In the genomic region with DNA sequence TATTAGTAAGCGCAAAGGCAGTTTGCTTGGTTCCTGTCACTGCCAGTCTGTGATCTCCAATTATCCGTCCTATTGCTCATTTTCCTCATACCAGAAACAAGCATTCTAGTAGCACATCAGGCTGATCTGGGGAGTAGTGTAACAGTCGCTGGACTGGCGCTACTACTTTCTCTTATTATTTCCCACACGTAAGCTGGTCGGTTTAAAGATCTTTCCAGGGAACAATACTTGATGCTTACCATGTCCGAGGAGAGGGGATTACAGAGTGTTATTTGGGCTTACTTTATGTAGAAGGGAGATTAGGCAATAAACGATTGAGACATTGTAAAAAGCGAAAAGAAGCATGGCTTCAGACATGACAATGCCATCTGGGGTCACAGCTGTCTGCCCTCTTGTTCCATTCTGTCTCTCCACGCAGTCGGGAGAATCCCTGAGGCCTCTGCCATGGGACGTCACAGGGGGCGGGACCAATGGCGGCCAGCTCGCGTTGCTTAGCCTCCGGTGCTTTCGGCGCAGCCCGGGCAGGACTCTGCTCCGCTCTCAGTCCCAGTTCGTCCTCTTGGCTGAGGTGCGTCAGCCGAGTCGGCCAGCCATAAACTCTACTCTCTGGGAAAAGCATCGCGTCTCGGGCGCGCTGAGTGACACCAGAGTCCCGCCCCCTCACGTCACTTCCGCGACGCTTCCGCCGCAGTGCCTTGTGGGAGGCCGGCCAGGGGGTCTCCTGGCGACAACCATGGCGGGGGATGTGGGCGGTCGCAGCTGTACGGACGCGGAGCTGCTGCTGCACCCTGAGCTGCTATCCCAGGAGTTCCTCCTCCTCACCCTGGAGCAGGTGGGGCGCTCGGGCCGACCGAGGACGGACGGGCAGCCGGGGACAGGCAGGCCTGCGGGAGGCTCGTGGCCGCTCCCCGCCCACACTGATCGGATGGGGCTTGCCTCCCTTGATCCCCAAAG, we compare ENCODE assay signal across 8 mouse cellular contexts. TPM values are rescaled to one million over a fixed set of nuclear protein-coding genes. Genes with fewer than 3 reads are reported as not detected.
DNase-seq lines count a peak whose midpoint lies in the region; ATAC-seq lines count a peak whose summit lies in the region.

A gene (minus strand): TSS at position 607 of the 954 bp plus-strand sequence.
A gene (plus strand): TSS at position 680 of the 954 bp plus-strand sequence.

- peak within 1 kb of the TSS; percentile 91 for H3K9ac ChIP-seq in hindbrain, embryonic 14.5 days

- peak; percentile 93 for DNase-seq in R1 (ENCODE audit: low read depth, low spot score)
- DNase-seq in cerebellum, postnatal 25 days, result peak; percentile 96 to 98
- peak; percentile 87 to 92 for DNase-seq in frontal cortex, postnatal 25 days (ENCODE audit: low spot score in 2 of 2)
- peak; percentile 98 for DNase-seq in hindbrain, embryonic 14.5 days (ENCODE audit: low spot score)
- DNase-seq in left cerebral cortex, adult 11 months (ENCODE audit: low spot score), result peak; percentile 90
- DNase-seq in lung, postnatal 4 days, result peak; percentile 94
- DNase-seq in retina, postnatal 7 days (ENCODE audit: low read depth, low spot score), result peak; percentile 93
- DNase-seq in urinary bladder, adult 2 months (ENCODE audit: low spot score), result peak; percentile 93

- 1% methylated on average over 57 of the region's 57 CpGs for WGBS in hindbrain, embryonic 14.5 days

- peak; percentile 96 for ATAC-seq in hindbrain, embryonic 14.5 days (ENCODE audit: low FRiP score)

- peak within 1 kb of the TSS; percentile 74 for H3K4me3 ChIP-seq in hindbrain, embryonic 14.5 days (replicated peaks; ENCODE audit: low read length)

- peaks cover 13% of the 10 kb centered on the region for H3K36me3 ChIP-seq in hindbrain, embryonic 14.5 days (replicated peaks; ENCODE audit: control insufficient read depth, insufficient read depth)

- peaks cover 18% of the 10 kb centered on the region for H3K4me1 ChIP-seq in hindbrain, embryonic 14.5 days (replicated peaks; ENCODE audit: control insufficient read depth, insufficient read depth, low read length)

- H3K27me3 ChIP-seq in hindbrain, embryonic 14.5 days (ENCODE audit: control insufficient read depth, insufficient read depth, low read length), result no peaks in the 10 kb centered on the region

- H3K27ac ChIP-seq in hindbrain, embryonic 14.5 days, result peak within 1 kb of the TSS; percentile 98

- peak within 1 kb of the TSS; percentile 85 for H3K4me2 ChIP-seq in hindbrain, embryonic 14.5 days (replicated peaks)

- no peaks in the 10 kb centered on the region for H3K9me3 ChIP-seq in hindbrain, embryonic 14.5 days (ENCODE audit: control insufficient read depth, low read length)

RNA-seq across cellular contexts. Expression of the first gene that starts in this region (rescaled TPM):
- 19.5 and 20.9 TPM in 2 replicates for polyA plus RNA-seq in hindbrain, embryonic 14.5 days (2014; fragmentation: Nextera tagmentation; extraction: Ambion mirVana)
- polyA plus RNA-seq in urinary bladder, adult 2 months (2012; rRNA removed), result 22.2 and 23.2 TPM in 2 replicates

RNA-seq across cellular contexts. Expression of the second gene that starts in this region (rescaled TPM):
- polyA plus RNA-seq in hindbrain, embryonic 14.5 days (2014; fragmentation: Nextera tagmentation; extraction: Ambion mirVana), result 48.3 and 50.3 TPM in 2 replicates
- 21.7 and 24.2 TPM in 2 replicates for polyA plus RNA-seq in urinary bladder, adult 2 months (2012; rRNA removed)

Comparison
In these comparisons a context has a peak if more than half of its experiments do, and no peak if none do; other contexts are left out.
1. Peak in every context shown above with its lines: DNase-seq, ATAC-seq, H3K4me3 ChIP-seq and H3K27ac ChIP-seq.